Mouse (Mus musculus) intestine, postnatal 0 days (tissue): ENCODE results near the gene Mkrn2. TPM values are rescaled to one million over a fixed set of nuclear protein-coding genes. Genes with fewer than 3 reads are reported as not detected.
"Not testable (repeated sequence)": the region's sequence is repeated elsewhere in the genome, so short reads cannot be mapped to it uniquely, and the experiment has no call there.

Experiments
- ATAC-seq: fragments of 200-750 bp; cut with Nextera tagmentation; 2 replicates; pipeline ENCODE4 v1.8.0; 2017; ENCODE audit warnings: mild to moderate bottlenecking, moderate TSS enrichment, moderate library complexity
- H3K27ac ChIP-seq: fragments of 300-500 bp; sonication (generic); 2 replicates; pipeline ENCODE4 v1.5.1; 2014; ENCODE audit warnings: mild to moderate bottlenecking, low read depth, low read length, moderate library complexity
- H3K27me3 ChIP-seq: fragments of 300-500 bp; sonication (generic); replicated peaks from 2 replicates; pipeline ENCODE4 v1.6.1; 2014; ENCODE audit warnings: low read length, mixed read lengths; ENCODE audit not compliant: control insufficient read depth, insufficient read depth
- H3K36me3 ChIP-seq: fragments of 300-500 bp; sonication (generic); 2 replicates; pipeline ENCODE4 v1.6.1; 2014; ENCODE audit warnings: mild to moderate bottlenecking, moderate library complexity; ENCODE audit not compliant: control insufficient read depth, insufficient read depth
- H3K4me1 ChIP-seq: fragments of 300-500 bp; sonication (generic); replicated peaks from 2 replicates; pipeline ENCODE4 v1.6.1; 2014; ENCODE audit warnings: antibody characterized with exemption, low read length, mixed read lengths; ENCODE audit not compliant: control insufficient read depth, insufficient read depth
- H3K4me2 ChIP-seq: fragments of 300-500 bp; sonication (generic); replicated peaks from 2 replicates; pipeline ENCODE4 v1.6.1; 2014; ENCODE audit warnings: low read depth, mild to moderate bottlenecking, moderate library complexity
- H3K4me3 ChIP-seq: fragments of 300-500 bp; sonication (generic); 2 replicates; pipeline ENCODE4 v1.5.1; 2014; ENCODE audit warnings: low read depth, low read length
- H3K9ac ChIP-seq: fragments of 300-500 bp; sonication (generic); 2 replicates; pipeline ENCODE4 v1.6.1; 2014; ENCODE audit warnings: mild to moderate bottlenecking, low read depth, low read length
- H3K9me3 ChIP-seq: fragments of 300-500 bp; sonication (generic); 2 replicates; pipeline ENCODE4 v1.6.1; 2016; ENCODE audit warnings: mixed run types; ENCODE audit not compliant: control insufficient read depth
- CTCF ChIP-seq: sonication (generic); IDR thresholded peaks from 2 replicates; pipeline ENCODE4 v1.5.1; 2016; ENCODE audit warnings: low read depth, mild to moderate bottlenecking, control low read depth, antibody characterized with exemption, moderate library complexity
- WGBS: fragments of 180-500 bp; shearing (Covaris S2); extraction: QIAGEN DNeasy Blood & Tissue Kit; methylation state at CpG from one replicate; pipeline ENCODE4 v1.1.7; 2014; 5-methylcytosine and 5-hydroxymethylcytosine counted together
- polyA plus RNA-seq: library from polyadenylated mRNA; unstranded; fragments of >200 nt; fragmentation: Nextera tagmentation; extraction: Ambion mirVana; gene quantifications from 2 replicates; pipeline ENCODE4 v1.2.1, GENCODE M21; 2015

The Mkrn2 gene
- polyA plus RNA-seq, 1 experiment from 2014 or later, result 13.4 TPM

GRCm38 (mm10) chr6:115619818-115620217, 18.1 kb downstream of the Mkrn2 start:
- H3K27me3 ChIP-seq, result no peaks in the 10 kb centered on the region
- ATAC-seq, result no peak
- no peak overlapping the region for H3K9ac ChIP-seq
- no peaks in the 10 kb centered on the region for H3K9me3 ChIP-seq
- no peak overlapping the region for H3K4me3 ChIP-seq
- no peaks in the 10 kb centered on the region for H3K4me1 ChIP-seq
- no peak overlapping the region for H3K27ac ChIP-seq
- no peak for TF ChIP-seq CTCF
- no peak overlapping the region for H3K4me2 ChIP-seq
- WGBS, result 79% methylated on average over 10 of the region's 10 CpGs
- peaks cover 95% of the 10 kb centered on the region for H3K36me3 ChIP-seq

GRCm38 (mm10) chr6:115620942-115621341, 19.2 kb downstream of the Mkrn2 start:
- Histone ChIP-seq H3K4me3 (no peak overlapping the region), H3K4me2 (no peak overlapping the region), H3K9ac (no peak overlapping the region), H3K9me3 (no peaks in the 10 kb centered on the region), H3K27ac (no peak overlapping the region), H3K4me1 (no peaks in the 10 kb centered on the region), H3K36me3 (peaks cover 94% of the 10 kb centered on the region), H3K27me3 (no peaks in the 10 kb centered on the region)
- 68% methylated on average over 1 of the region's 1 CpGs for WGBS
- no peak for ATAC-seq
- TF ChIP-seq CTCF, result no peak

- Histone ChIP-seq H3K36me3 (peaks cover 79% of the 10 kb centered on the region), H3K4me3 (no peak overlapping the region), H3K4me1 (no peaks in the 10 kb centered on the region), H3K4me2 (no peak overlapping the region), H3K9ac (no peak overlapping the region), H3K27me3 (no peaks in the 10 kb centered on the region), H3K27ac (no peak overlapping the region), H3K9me3 (no peaks in the 10 kb centered on the region)
- no peak for TF ChIP-seq CTCF
- ATAC-seq, result no peak
- 91% methylated on average over 5 of the region's 5 CpGs for WGBS
Measured at GRCm38 (mm10) chr6:115626121-115626520, 24.4 kb downstream of the Mkrn2 start.

- H3K4me3 ChIP-seq, result no peak overlapping the region
- 71% methylated on average over 3 of the region's 3 CpGs for WGBS
- H3K9ac ChIP-seq, result no peak overlapping the region
- no peaks in the 10 kb centered on the region for H3K9me3 ChIP-seq
- ATAC-seq, result peak; percentile 36; the same call in 1 of the 2 replicates
- no peak overlapping the region for H3K27ac ChIP-seq
- H3K4me1 ChIP-seq, result no peaks in the 10 kb centered on the region
- H3K27me3 ChIP-seq, result no peaks in the 10 kb centered on the region
- H3K4me2 ChIP-seq, result no peak overlapping the region
- peaks cover 68% of the 10 kb centered on the region for H3K36me3 ChIP-seq
- no peak for TF ChIP-seq CTCF
Measured at GRCm38 (mm10) chr6:115631056-115631795, 29.5 kb downstream of the Mkrn2 start.

GRCm38 (mm10) chr6:115634015-115634414, 32.3 kb downstream of the Mkrn2 start:
- peaks cover 70% of the 10 kb centered on the region for H3K36me3 ChIP-seq
- peak; percentile 69; the same call in 1 of the 2 replicates for ATAC-seq

GRCm38 (mm10) chr6:115638188-115638587, 36.5 kb downstream of the Mkrn2 start:
- not testable (repeated sequence) for ATAC-seq, H3K4me1 ChIP-seq, H3K9ac ChIP-seq, H3K9me3 ChIP-seq, H3K4me2 ChIP-seq, H3K27ac ChIP-seq, H3K4me3 ChIP-seq, H3K27me3 ChIP-seq
- WGBS, result 95% methylated on average over 7 of the region's 7 CpGs
- H3K36me3 ChIP-seq, result peaks cover 53% of the 10 kb centered on the region

More at GRCm38 (mm10) chr6:115634015-115634414, 32.3 kb downstream of the Mkrn2 start:
- peak overlapping the region; percentile 35; the same call in 1 of the 2 replicates for H3K27ac ChIP-seq
- no peaks in the 10 kb centered on the region for H3K9me3 ChIP-seq
- 41% methylated on average over 2 of the region's 2 CpGs for WGBS
- H3K9ac ChIP-seq, result no peak overlapping the region
- no peaks in the 10 kb centered on the region for H3K27me3 ChIP-seq
- no peak for TF ChIP-seq CTCF
- H3K4me2 ChIP-seq, result no peak overlapping the region
- no peaks in the 10 kb centered on the region for H3K4me1 ChIP-seq
- no peak overlapping the region for H3K4me3 ChIP-seq
